Mouse (Mus musculus): ENCODE measurements around the gene Jph3. TPM values are rescaled to one million over a fixed set of nuclear protein-coding genes. Genes with fewer than 3 reads are reported as not detected.

The Jph3 gene
- total and polyA plus RNA-seq, 3 experiments: 0.15 TPM; not detected in 2

- H3K27ac ChIP-seq (ENCODE audit: control insufficient read depth, low read depth, low read length): no peak overlapping the region
- H3K27me3 ChIP-seq (ENCODE audit: control insufficient read depth in 1 of 2, insufficient read depth in 2 of 2, low read length in 2 of 2): no peaks in the 10 kb centered on the region
- no peak for DNase-seq (ENCODE audit: low read depth, low spot score)
- H3K4me1 ChIP-seq (ENCODE audit: control insufficient read depth in 1 of 2, insufficient read depth in 2 of 2, low read length in 2 of 2): no peaks in the 10 kb centered on the region
- H3K4me3 ChIP-seq (ENCODE audit: control insufficient read depth in 1 of 2, insufficient read depth in 1 of 2, low read depth in 2 of 2, low read length in 2 of 2): no peak overlapping the region
- H3K79me2 ChIP-seq (ENCODE audit: control insufficient read depth, insufficient read depth, low read length, poor library complexity): no peaks in the 10 kb centered on the region
- H3K9me3 ChIP-seq (replicated peaks; ENCODE audit: insufficient read depth, low read length): no peaks in the 10 kb centered on the region
- H3K9ac ChIP-seq (ENCODE audit: control insufficient read depth, low read depth, low read length, poor library complexity, severe bottlenecking): no peak overlapping the region
- no peak for TF ChIP-seq E2F4 (IDR thresholded peaks at IDR 0.05; ENCODE audit: borderline replicate concordance, low read depth, low read length)
- TF ChIP-seq KAT2A (conservative IDR thresholded peaks at IDR 0.05; ENCODE audit: low read depth, low read length): no peak
- TF ChIP-seq MAX (IDR thresholded peaks at IDR 0.05; ENCODE audit: low read length): no peak
- no peak for TF ChIP-seq RCOR1 (IDR thresholded peaks at IDR 0.05; ENCODE audit: low read depth, low read length)
- no peak for TF ChIP-seq MXI1 (IDR thresholded peaks at IDR 0.05; ENCODE audit: low read depth, low read length)
- TF ChIP-seq ETS1 (IDR thresholded peaks at IDR 0.05; ENCODE audit: low read depth, low read length): no peak
- TF ChIP-seq MEF2A (IDR thresholded peaks at IDR 0.05; ENCODE audit: extremely low read depth, insufficient replicate concordance, low read depth, low read length, poor library complexity, severe bottlenecking): no peak
- TF ChIP-seq MYB (IDR thresholded peaks at IDR 0.05; ENCODE audit: low read depth, low read length): no peak
- no peak for TF ChIP-seq ZC3H11A (IDR thresholded peaks at IDR 0.05; ENCODE audit: low read depth, low read length)
- TF ChIP-seq GABPA (IDR thresholded peaks at IDR 0.05; ENCODE audit: low read depth, low read length): no peak
- TF ChIP-seq POLR2A (IDR thresholded peaks at IDR 0.05; ENCODE audit: control insufficient read depth in 1 of 2, insufficient read depth in 1 of 2, low read depth in 1 of 2, low read length in 2 of 2, poor library complexity in 1 of 2): no peak
- no peak for TF ChIP-seq CTCF (IDR thresholded peaks at IDR 0.05 in 2 of 3, conservative IDR thresholded peaks at IDR 0.05 in 1 of 3; ENCODE audit: control insufficient read depth in 1 of 3, insufficient read depth in 1 of 3, low read depth in 2 of 3, low read length in 3 of 3, poor library complexity in 1 of 3, severe bottlenecking in 1 of 3)
- no peak for TF ChIP-seq HCFC1 (IDR thresholded peaks at IDR 0.05; ENCODE audit: low read depth, low read length)
- TF ChIP-seq MYC (IDR thresholded peaks at IDR 0.05; ENCODE audit: low read depth, low read length): no peak
- no peak for TF ChIP-seq NELFE (IDR thresholded peaks at IDR 0.05; ENCODE audit: low read depth, low read length)
- TF ChIP-seq ZNF384 (IDR thresholded peaks at IDR 0.05; ENCODE audit: low read depth, low read length): no peak
- no peak for TF ChIP-seq UBTF (IDR thresholded peaks at IDR 0.05; ENCODE audit: borderline replicate concordance, insufficient read depth, low read depth, low read length)
- no peak for TF ChIP-seq ELF1 (IDR thresholded peaks at IDR 0.05; ENCODE audit: low read depth, low read length)
- TF ChIP-seq GATA1 (IDR thresholded peaks at IDR 0.05; ENCODE audit: low read depth, low read length): no peak
- no peaks in the 10 kb centered on the region for H3K36me3 ChIP-seq (ENCODE audit: control insufficient read depth in 1 of 2, insufficient read depth in 2 of 2, low read length in 2 of 2)
Observed at GRCm38 (mm10) chr8:121699936-121700335, 29.5 kb upstream of the Jph3 start.

GRCm38 (mm10) chr8:121705174-121705573 is 24.2 kb upstream of the Jph3 start:
- no peaks in the 10 kb centered on the region for H3K36me3 ChIP-seq (ENCODE audit: control insufficient read depth in 1 of 2, insufficient read depth in 2 of 2, low read length in 2 of 2)
- no peaks in the 10 kb centered on the region for H3K27me3 ChIP-seq (ENCODE audit: control insufficient read depth in 1 of 2, insufficient read depth in 2 of 2, low read length in 2 of 2)
- TF ChIP-seq NRF1 (IDR thresholded peaks at IDR 0.05; ENCODE audit: insufficient read depth, low read depth, low read length, poor library complexity, severe bottlenecking): no peak
- TF ChIP-seq TAL1 (IDR thresholded peaks at IDR 0.05; ENCODE audit: low read length): no peak
- no peak for TF ChIP-seq NELFE (IDR thresholded peaks at IDR 0.05; ENCODE audit: low read depth, low read length)
- no peaks in the 10 kb centered on the region for H3K9me3 ChIP-seq (replicated peaks; ENCODE audit: insufficient read depth, low read length)
- H3K27ac ChIP-seq (ENCODE audit: control insufficient read depth, low read depth, low read length): no peak overlapping the region
- no peak overlapping the region for H3K9ac ChIP-seq (ENCODE audit: control insufficient read depth, low read depth, low read length, poor library complexity, severe bottlenecking)
- H3K4me3 ChIP-seq (ENCODE audit: control insufficient read depth in 1 of 2, insufficient read depth in 1 of 2, low read depth in 2 of 2, low read length in 2 of 2): no peak overlapping the region
- DNase-seq (ENCODE audit: low read depth, low spot score): no peak
- no peaks in the 10 kb centered on the region for H3K79me2 ChIP-seq (ENCODE audit: control insufficient read depth, insufficient read depth, low read length, poor library complexity)
- H3K4me1 ChIP-seq (ENCODE audit: control insufficient read depth in 1 of 2, insufficient read depth in 2 of 2, low read length in 2 of 2): no peaks in the 10 kb centered on the region
